Mouse (Mus musculus) left cerebral cortex, postnatal 36 days (tissue): ENCODE results near the gene Ms4a10. TPM values are rescaled to one million over a fixed set of nuclear protein-coding genes. Genes with fewer than 3 reads are reported as not detected.

Experiments
- DNase-seq, 2 experiments: peaks; one replicate each; pipeline ENCODE4 v3.0.0; 2021 to 2022; ENCODE audit warnings: low spot score in 2 of 2, mixed read lengths in 1 of 2
- intact Hi-C: fragments of 180-260 bp; cut with DNase I; formaldehyde crosslinking; loops from one replicate; pipeline ENCODE4 v1.15.1; 2025
- total RNA-seq, 2 experiments: library from RNA; stranded (reverse); gene quantifications; 2 replicates each; pipeline ENCODE4 v1.2.3; 2021

The Ms4a10 gene
- total RNA-seq, 2 experiments from 2014 or later: not detected

DNA sequence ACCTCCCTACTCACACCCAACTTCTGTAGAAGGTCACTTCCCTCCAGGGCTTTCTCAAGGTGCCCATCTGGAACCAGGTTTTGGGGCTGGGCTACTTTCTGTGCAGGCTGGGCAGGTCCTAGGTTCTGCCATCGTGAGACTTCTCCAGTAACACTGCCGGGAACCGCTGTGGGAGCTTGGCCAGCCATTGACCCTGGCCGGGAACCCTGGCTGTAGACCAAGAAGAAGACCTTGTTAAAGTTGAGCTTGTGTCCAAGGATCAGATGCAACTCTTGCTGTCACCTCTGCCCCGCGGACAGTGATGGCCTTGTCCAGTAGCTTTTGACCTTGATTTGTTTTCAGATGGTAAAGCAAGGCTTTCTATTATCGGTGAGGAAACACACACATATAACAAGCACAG lies 5.9 kb downstream of the Ms4a10 start:
- intact Hi-C loops: no loop called here

DNA sequence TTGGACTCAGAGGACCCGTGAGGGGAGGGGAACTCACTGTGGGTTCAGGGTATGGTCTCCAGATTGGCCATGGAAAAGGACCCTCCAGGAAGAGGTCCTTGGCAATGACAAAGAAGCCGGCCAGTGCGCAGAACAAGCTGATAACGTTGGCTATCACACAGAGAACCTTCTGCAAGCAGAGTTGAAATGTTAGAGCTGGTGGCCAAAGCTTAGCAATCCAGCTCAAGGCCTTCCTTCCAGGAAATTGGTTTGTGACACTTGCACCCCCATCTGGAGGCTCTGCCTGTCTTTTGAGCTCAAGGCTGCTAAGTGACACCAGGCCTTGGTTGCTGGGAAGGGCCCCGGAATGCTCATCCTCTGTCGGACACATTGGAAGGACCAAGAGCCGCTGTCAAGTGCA lies 8.7 kb downstream of the Ms4a10 start:
- no peak for DNase-seq
- intact Hi-C loops: no loop called here

More for the DNA sequence above, 5.9 kb downstream of the Ms4a10 start:
- no peak for DNase-seq

DNA sequence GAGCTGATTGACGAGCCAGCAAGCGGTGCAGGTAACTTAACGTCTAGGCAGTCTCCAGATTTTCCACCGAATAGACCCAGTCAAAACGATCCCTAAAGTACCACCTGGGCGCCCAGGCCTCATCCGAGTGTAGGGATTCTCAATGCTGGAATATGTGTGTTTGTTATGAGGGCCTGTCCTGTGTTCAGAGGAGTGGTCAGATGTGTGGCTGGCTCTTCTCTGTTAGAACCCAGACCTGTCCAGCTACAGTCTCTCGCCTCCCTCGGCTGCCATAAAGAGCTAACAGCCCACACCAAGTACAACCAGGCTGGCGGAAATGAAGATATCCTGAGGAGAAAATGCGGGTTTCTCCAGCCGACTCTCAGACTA lies 14.5 kb downstream of the Ms4a10 start:
- intact Hi-C loops: loop anchor here (2.0 to 5.0 kb wide), 2 partner anchors 51 to 283 kb away; partner anchors contain the start of gene Pga5
- no peak for DNase-seq

DNA sequence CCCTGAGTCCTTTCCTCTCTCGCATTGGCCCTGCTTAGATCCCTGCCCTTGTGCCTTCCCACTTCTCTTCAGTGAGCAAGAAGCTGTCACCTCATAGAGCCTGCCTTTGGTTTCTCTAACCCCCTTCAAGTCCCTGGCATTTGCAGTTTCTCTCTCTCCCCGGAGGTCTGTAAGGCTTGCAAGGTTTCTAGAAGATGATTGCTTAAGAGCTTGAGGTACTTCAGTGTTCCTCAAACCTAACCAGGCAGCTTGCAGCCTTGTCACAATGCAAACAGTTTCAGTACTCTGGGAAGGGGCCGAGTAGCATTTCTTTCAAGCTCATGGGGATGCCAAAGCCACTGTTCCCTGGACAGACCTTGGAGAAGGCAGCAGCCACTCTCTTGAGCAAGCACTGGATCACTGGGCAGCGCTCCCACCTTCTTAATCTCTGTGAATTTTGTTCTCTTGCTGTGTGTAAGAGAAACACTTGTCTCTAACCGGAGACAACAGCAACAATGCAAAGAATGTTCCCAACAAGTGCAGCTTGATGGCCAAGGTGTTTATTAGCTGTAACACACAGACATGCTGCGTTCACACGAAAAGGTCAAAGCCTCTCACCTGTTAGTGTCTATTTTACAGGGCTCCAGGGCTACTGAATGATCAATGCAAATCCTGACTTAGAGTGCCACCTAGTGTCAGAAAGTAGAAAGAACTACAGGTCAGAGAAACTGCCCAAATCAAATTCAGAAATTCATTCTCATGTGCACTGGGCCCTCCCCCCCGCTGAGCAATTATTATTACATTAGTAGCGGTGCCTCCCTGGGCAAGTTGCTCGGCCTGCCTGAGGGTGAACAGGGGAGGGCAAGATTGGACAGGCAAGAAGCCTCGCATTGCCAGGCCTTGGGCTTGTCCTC lies 15.1 kb downstream of the Ms4a10 start:
- DNase-seq: no peak
- intact Hi-C loops: loop anchor here (2.0 to 5.0 kb wide), 2 partner anchors 51 to 282 kb away; partner anchors contain the start of gene Pga5

DNA sequence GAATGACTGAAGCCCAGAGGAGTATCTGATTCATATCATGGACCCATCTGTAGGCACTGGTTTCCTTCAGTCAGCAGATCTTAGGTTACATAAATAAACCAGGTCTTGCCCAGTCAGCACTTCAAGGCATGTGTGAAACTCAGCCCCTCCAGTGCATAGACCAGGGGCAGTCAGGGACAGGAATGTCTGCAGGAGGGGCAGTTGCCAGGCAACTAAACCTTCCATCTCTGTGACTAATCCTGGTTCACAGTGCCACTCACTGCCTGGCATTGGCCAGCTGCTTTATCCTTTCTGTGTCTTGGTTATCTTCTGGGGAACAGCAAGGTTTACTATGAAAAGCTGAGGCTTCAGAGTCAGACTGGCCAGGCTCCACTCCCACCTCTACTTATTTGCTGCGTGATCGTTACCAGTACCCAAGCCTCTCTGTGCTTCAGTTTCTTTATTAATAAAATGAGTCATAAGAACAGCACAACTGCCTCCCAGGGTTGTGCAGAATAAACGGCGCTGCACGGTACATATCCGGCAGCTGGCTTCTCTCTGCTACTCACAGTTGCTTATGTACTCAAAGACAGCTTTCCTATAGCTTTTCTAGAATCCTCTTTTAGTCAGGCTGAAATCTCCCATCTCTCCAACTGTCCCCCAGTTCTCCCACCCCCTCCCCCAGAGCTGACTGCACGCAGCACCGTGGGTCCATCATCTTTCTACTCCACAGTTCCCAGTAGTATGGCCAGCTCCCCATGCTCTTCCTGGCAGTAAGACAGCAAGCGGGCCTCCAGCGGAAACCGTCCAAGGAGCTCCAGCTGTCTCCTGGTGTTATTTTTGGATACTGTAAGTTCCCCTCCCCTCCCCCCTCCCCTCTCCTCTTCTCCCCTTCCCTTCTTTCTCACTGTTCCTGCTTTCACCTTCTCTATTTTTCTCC lies 22.2 kb downstream of the Ms4a10 start:
- DNase-seq: peak; percentile 19 to 27
- intact Hi-C loops: no loop called here

DNA sequence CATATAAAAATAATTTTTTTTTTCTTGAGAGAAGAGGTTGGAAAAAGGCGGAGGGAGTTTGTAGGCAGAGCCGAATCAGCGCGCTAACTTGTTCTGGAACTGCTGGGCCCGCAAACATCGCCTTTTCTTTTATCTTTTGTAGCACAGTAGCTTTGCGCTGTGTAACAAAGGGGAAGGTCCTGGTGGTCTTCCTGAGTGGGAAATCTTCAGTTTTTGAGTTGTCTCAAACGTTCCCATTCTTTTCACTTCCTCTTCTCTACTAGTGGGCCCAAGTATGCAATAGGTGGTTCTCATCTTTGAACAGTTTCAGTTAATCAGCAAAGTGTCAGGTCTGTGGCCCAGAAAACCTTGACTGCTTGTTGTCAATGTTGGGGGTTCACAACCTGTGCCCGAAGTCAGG lies 24.9 kb downstream of the Ms4a10 start:
- intact Hi-C loops: loop anchor here (2.0 kb wide), 1 partner anchor 55 kb away; the partner anchor contains the start of gene Prpf19
- no peak for DNase-seq

DNA sequence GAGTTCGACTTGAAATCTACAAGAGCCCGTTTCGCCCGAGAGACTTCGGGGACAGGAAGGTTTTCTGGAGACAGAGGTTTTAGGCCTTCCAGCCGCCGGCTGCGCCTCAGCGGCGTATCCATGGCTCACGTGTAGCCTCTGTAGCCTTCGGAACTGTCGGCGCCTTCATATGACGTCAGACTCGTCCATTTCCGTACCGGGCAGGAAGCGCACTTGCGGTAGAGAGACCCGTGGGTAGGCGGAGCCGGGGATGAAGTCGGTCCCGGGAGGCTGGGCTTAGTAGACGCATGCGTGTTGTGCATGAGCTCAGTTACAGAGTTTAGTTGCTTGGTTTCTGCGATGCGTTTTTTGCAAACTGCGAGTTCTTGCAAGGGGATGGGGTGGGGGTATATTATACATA lies 25.4 kb downstream of the Ms4a10 start, which contains the start of gene Ccdc86:
Ccdc86 (minus strand) TSS at position 155 of the 400 bp plus-strand sequence.
- peak; percentile 95 to 97 for DNase-seq
- intact Hi-C loops: loop anchor here (2.0 kb wide), 1 partner anchor 54 kb away; the partner anchor contains the start of gene Prpf19

DNA sequence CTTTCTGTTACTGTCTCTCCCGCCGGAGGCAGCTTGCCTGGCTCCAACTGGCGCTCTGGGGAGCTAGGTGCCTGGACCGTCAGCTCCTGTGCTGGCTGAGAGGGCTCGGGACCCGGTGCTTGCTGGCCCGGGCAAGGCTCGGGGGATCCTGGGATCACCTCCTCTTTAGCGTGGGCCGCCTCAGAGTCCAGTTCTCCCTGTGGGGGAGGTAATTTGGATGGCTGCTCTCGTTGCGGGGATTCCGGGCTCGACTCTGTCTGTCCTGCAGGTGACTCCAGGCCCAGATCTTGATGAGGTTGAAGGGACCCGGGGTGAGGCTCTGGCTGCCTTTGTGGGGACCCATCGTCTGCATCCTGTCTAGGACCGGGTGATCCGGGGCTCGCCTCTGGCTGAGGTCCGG lies 26.1 kb downstream of the Ms4a10 start:
- intact Hi-C loops: loop anchor here (2.0 kb wide), 1 partner anchor 54 kb away; the partner anchor contains the start of gene Prpf19
- DNase-seq: peak; percentile 11 to 18

DNA sequence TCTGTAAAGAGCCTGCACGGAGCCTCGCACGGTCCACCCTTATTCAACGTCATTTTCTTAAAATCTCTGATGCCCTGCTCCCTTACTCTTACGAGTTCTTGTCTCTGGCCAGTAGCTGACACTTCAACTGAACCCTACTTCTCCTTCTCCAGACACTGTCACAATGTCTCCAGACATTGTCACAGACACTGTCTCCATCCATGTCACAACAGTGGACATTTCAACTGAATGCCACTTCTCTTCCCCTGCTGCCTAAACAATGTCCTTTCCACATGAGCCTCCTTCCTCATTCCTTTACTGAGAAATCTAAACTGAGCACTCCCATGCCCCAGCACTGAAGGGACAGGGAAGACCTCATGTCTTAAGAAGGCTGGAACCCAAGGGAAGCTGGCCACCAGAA lies 27.3 kb downstream of the Ms4a10 start:
- intact Hi-C loops: no loop called here
- DNase-seq: no peak

DNA sequence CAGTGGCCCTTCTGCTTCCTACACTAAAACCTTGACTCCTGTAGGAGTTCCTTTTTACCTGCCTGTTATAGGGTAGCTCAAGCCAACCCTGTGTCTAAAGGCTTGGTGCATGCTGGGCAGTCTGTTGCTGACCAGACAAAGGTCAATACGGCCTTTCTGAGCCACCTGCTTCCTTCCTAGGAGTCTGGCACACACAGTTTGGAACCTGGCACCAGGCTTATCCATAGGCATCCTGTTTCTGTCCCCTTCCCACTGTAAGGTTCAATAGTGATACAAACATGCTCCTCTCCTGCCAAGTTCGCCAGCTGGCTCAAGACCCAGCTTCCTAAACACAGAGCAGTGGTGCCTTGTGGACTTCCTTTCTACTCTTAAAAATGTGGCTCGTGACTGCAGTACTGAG lies 28.0 kb downstream of the Ms4a10 start:
- no peak for DNase-seq
- intact Hi-C loops: no loop called here

DNA sequence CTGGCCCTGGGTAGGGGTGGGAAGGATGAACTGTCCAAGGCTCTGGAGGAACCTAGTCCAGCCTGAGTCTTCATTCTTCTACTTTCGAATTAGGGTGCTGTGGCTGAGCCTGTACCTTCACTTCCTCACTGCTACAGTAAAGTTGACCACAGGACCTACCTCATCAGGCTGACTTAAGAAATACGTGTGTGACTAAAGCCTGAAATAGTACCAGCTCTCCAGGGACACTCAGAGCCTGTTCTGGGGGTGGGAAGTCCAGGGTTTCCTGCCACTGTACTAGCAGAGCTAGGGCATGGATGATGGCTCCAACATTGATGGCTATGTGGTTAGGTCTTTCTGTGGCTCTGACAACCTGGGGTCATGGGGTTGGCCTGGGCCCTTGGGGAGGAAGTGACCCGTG lies 30.5 kb downstream of the Ms4a10 start:
- DNase-seq: no peak
- intact Hi-C loops: no loop called here

DNA sequence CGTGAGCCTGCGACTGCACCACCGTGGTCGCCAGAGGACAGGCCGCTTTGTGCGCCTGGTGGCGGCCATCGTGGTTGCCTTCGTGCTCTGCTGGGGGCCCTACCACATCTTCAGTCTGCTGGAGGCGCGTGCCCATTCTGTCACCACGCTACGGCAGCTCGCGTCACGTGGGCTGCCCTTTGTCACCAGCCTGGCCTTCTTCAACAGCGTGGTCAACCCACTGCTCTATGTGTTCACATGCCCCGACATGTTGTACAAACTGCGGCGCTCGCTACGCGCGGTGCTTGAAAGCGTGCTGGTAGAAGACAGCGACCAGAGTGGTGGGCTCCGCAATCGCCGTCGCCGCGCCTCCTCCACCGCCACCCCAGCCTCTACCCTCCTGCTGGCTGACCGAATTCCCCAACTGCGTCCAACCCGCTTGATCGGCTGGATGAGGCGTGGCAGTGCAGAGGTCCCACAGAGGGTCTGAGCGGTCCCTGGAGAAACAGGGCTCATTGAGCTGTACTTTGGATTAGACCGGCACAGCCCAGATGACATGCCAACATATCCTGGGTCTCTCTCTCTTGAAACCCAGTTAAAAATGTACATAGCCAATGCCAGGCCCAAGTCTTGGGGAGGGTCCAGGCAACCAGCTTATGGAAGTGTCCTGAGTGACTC lies 33.5 kb downstream of the Ms4a10 start:
- no peak for DNase-seq

DNA sequence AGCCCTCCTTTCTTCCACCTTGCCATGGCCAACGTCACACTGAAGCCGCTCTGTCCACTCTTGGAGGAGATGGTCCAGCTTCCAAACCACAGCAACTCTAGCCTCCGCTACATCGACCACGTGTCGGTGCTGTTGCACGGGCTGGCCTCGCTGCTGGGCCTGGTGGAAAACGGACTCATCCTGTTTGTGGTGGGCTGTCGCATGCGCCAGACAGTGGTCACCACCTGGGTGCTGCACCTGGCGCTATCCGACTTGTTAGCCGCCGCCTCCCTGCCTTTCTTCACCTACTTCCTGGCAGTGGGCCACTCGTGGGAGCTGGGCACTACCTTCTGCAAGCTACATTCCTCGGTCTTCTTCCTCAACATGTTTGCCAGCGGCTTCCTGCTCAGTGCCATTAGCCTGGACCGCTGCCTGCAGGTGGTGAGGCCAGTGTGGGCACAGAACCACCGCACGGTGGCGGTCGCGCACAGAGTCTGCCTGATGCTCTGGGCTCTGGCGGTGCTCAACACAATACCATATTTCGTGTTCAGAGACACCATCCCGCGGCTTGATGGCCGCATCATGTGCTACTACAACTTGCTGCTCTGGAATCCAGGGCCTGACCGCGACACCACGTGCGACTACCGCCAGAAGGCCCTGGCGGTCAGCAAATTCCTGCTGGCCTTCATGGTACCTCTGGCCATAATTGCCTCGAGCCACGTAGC lies 34.2 kb downstream of the Ms4a10 start:
- intact Hi-C loops: no loop called here
- peak; percentile 65 to 68 for DNase-seq

More for the DNA sequence above, 33.5 kb downstream of the Ms4a10 start:
- intact Hi-C loops: no loop called here

DNA sequence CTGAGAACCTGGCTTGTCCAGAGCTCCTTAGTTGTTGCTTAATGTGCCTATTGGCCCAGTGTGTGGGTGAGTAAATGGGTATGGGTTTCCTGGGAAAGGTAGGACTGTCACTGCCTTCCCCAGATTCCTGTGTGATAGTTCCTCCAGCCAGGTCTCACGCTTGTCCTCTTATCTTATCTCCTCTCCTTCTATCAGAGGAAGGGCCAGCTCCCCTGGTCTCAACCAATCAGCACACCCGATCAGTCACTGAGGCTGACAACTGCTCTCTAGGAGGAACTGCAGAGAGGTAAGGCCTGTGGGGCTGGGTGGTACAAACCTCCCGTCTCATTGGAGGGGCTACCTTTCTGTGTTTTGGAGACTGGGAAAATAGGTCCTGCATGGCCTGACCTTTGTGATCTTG lies 35.7 kb downstream of the Ms4a10 start:
- intact Hi-C loops: no loop called here
- no peak for DNase-seq

DNA sequence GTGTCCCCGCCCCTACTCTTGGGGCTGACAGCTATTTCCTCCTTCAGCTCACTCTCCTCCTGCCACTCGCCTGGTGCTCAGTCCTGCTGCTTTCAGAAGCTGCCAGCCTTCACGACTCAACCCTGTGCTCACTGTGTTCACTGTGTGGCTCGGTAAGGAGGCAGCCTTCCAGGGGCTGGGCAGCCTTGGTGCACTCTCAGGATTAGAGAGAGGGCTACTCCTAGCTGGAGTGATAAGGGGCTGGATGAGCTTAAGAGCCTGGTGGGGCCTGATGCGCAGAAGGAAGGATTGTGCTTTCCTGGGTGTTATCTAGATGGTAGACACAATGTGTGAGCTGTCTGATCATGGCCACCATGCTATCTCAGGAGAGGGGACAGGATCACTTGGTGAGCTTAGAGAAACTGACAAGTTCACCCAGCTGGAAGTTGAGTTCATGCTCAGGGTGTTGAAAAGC lies 37.3 kb downstream of the Ms4a10 start, which contains the start of gene Ptgdr2:
Ptgdr2 (plus strand) TSS at position 51 of the 454 bp plus-strand sequence.
- DNase-seq: no peak
- intact Hi-C loops: no loop called here

DNA sequence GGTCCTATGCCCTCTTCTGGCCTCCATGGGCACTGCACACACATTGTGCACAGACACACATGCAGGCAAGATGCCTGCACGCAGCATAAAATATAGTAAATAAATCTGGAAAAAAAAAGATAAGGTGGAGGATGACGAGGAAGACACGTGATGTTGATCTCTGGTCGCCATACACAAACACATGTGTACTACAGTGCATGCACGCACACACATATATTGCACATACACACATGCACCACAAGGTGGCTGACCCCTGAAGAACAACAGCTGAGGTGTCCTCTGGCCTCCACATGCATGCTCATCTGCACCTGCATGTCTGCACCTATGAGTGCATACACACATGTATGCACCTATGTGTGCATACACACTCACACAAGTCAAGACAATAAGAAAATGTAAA lies 38.4 kb downstream of the Ms4a10 start:
- no peak for DNase-seq
- intact Hi-C loops: no loop called here

DNA sequence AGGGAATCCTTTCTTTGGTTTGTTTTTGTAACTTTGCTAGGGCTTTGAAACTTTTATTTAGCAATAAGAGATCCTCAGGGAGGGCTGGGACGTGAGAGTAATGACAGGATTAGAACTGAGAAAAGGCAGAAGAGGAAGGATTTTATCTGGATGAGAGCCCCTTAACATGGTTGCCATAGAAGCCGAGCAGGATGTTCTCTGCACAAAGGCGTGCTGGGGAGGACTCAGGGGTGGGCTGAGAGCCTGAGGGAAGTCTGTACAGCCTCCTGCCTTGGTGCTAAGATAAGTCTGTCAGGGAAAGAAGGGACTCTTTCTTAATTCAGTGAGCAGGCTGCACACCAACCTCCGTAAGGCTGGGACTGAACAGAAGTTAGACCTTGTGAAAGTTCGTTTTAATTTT lies 39.4 kb downstream of the Ms4a10 start:
- DNase-seq: no peak
- intact Hi-C loops: no loop called here

DNA sequence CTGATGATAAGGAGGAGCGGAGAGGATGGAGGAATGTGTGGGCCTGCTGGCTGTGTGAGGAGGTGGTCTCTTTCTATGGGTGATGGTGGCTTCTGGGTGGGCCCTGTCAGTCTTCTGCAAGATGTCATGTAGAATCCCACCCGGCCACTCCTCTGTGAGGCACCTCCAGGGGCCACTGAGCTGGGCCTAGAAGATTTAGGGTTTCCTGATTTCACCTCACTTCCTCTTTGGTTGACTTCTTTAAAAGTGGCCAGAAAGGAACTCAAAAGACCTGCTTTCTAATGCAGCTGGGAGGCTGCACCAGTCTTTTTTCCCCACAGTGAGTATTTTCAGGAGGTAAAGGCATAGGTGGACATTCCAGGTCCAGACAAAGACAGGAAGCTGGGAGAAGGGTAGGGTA lies 43.8 kb downstream of the Ms4a10 start:
- DNase-seq: no peak
- intact Hi-C loops: no loop called here

DNA sequence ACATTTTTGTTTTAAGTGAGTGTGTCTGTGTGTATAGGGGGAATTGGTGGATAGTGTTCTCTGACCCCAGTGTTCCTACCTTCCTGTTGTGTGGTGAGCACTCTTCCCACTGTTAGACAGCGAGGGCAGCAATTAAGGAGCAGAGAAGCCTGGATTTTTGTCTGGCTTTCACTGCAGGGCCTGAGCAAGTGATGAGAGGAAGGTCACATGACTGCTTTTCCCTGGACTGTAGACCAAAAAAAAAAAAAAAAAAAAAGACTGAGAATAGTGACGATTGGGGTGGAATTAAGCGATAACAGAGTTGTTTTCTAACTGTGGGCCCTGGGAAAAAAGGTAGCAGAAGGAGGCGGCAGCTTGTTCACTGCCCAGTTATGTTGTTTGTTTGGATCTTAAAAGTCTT lies 47.8 kb downstream of the Ms4a10 start:
- intact Hi-C loops: no loop called here
- DNase-seq: no peak
